Mouse (Mus musculus): ENCODE results near the gene Cdc37l1. TPM values are rescaled to one million over a fixed set of nuclear protein-coding genes. Genes with fewer than 3 reads are reported as not detected.

The Cdc37l1 gene
- 67.9 TPM for polyA plus RNA-seq (2017; shearing (Covaris generic))

GRCm38 (mm10) chr19:28990194-28990589, at the start of gene Cdc37l1:
Cdc37l1 (plus strand) TSS chr19:28990352.

GRCm38 (mm10) chr19:28963842-28964551, 26.2 kb upstream of the Cdc37l1 start, which contains the start of gene Plpp6:
Plpp6 (plus strand) TSS chr19:28963953.

GRCm38 (mm10) chr19:28967652-28968051, 22.5 kb upstream of the Cdc37l1 start, which contains the start of gene 4430402I18Rik:
4430402I18Rik (minus strand) TSS chr19:28967800.

GRCm38 (mm10) chr19:29047334-29048170, 57.4 kb downstream of the Cdc37l1 start, which contains the start of gene Ak3:
Ak3 (minus strand) TSS chr19:29047961.

Other genes starting within 250 kb of the Cdc37l1 start
- 0.19 TPM for gene Slc1a1, start 155.3 kb upstream of the Cdc37l1 start, polyA plus RNA-seq (2017; shearing (Covaris generic))
- 20.3 TPM for gene Plpp6, start 26.4 kb upstream of the Cdc37l1 start, polyA plus RNA-seq (2017; shearing (Covaris generic))
- gene 4430402I18Rik, start 22.6 kb upstream of the Cdc37l1 start, polyA plus RNA-seq (2017; shearing (Covaris generic)) = 0.39 TPM
- gene Ak3, start 57.6 kb downstream of the Cdc37l1 start, polyA plus RNA-seq (2017; shearing (Covaris generic)) = 18.7 TPM
- gene Rcl1, start 111.0 kb downstream of the Cdc37l1 start, polyA plus RNA-seq (2017; shearing (Covaris generic)) = 88.0 TPM

Measured in effector memory CD4-positive, alpha-beta T cell, adult 5 months (primary cell).